Mouse (Mus musculus) embryonic fibroblast, embryonic 13.5 days (primary cell): ENCODE measurements around the gene Asap2.

Source experiments
- CTCF ChIP-seq: IDR thresholded peaks from 2 replicates; pipeline ENCODE4 v1.5.1; 2011; ENCODE audit warnings: mild to moderate bottlenecking, control low read depth, low read length, moderate library complexity, borderline replicate concordance; ENCODE audit not compliant: insufficient read depth
- POLR2A ChIP-seq: IDR thresholded peaks from 2 replicates; pipeline ENCODE4 v1.6.1; 2011; ENCODE audit warnings: low read depth, mild to moderate bottlenecking, control low read depth, low read length, moderate library complexity

DNA sequence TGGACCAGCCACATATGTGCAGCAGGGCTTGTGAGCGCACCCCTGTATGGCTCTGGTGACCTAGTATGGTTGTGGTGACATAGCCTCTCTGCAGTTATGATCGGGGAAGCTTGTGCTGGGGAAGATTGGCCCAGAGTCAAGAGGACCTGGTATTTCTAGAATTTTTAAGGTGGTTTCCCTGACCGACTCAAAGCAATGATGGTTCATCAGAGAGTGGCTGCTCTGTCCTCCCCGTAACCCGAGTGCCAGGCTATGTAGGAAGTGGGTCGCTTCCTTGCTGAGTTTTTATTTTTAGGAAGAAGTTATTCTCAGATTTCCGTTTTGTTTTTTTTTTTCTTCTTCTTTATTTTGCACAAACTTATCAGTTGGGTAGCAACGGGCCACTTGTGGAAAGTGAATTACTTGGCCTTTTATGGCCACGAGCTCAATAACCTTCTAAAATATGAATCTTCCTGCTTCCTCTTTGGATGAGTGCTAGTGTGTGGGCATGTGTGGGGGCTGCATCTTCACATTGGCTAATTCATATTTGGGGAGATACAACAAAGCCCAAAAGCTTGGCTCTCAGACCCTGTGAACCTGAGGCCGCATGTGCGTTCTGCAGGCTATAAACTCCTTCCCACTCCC, 218.0 kb downstream of the Asap2 start:
- TF ChIP-seq CTCF (no peak), POLR2A (no peak)
